Mouse (Mus musculus) thymus, adult 2 months (tissue): ENCODE measurements at regions not wholly inside any gene's neighbourhood (a gene's known extent, or its start where the extent isn't known, plus 50 kb on each side); places are given as distances from the start of the nearest gene placed in this dataset.

Experiments used
- CTCF ChIP-seq: fragments of 200-500 bp; IDR thresholded peaks from 2 replicates; pipeline ENCODE4 v1.5.1; 2012; ENCODE audit warnings: mild to moderate bottlenecking, control low read depth, low read length, moderate library complexity, borderline replicate concordance; ENCODE audit not compliant: control insufficient read depth, poor library complexity, insufficient read depth; ENCODE audit errors: extremely low read depth
- POLR2A ChIP-seq: fragments of 200-500 bp; IDR thresholded peaks from 2 replicates; pipeline ENCODE4 v1.6.1; 2012; ENCODE audit warnings: mild to moderate bottlenecking, low read length, control low read depth, moderate library complexity; ENCODE audit not compliant: control insufficient read depth, poor library complexity, insufficient read depth; ENCODE audit errors: extremely low read depth

- TF ChIP-seq CTCF = no peak
- TF ChIP-seq POLR2A = no peak
These were observed 441.9 kb upstream of the 3110018I06Rik start for GRCm38 (mm10) chr12:107046496-107046895.
